Mouse (Mus musculus) C2C12 (cell line): Measurements from ENCODE around the gene Tatdn3. TPM values are rescaled to one million over a fixed set of nuclear protein-coding genes. Genes with fewer than 3 reads are reported as not detected.
"Not testable (repeated sequence)": the region's sequence is repeated elsewhere in the genome, so short reads cannot be mapped to it uniquely, and the experiment has no call there.

ENCODE experiments used
- H3K27me3 ChIP-seq: one replicate; pipeline ENCODE4 v1.6.1; 2011; ENCODE audit not compliant: control insufficient read depth, insufficient read depth, insufficient read length
- H3K36me3 ChIP-seq: one replicate; pipeline ENCODE4 v1.6.1; 2011; ENCODE audit not compliant: control insufficient read depth, insufficient read depth
- H3K4me3 ChIP-seq: one replicate; pipeline ENCODE4 v1.5.1; 2011; ENCODE audit warnings: mild to moderate bottlenecking, control low read depth; ENCODE audit not compliant: poor library complexity, insufficient read depth, severe bottlenecking
- H3K79me2 ChIP-seq: one replicate; pipeline ENCODE4 v1.6.1; 2011; ENCODE audit not compliant: control insufficient read depth, insufficient read depth
- H3K79me3 ChIP-seq: one replicate; pipeline ENCODE4 v1.6.1; 2011; ENCODE audit warnings: low read depth, control low read depth
- H3ac ChIP-seq: one replicate; pipeline ENCODE3; 2011; ENCODE audit warnings: low read depth; ENCODE audit not compliant: control insufficient read depth, insufficient read length
- CEBPB ChIP-seq: IDR thresholded peaks from one replicate; pipeline ENCODE4 v1.6.1; 2011; ENCODE audit warnings: low read depth, mild to moderate bottlenecking, control low read depth, moderate library complexity
- CTCF ChIP-seq: IDR thresholded peaks from one replicate; pipeline ENCODE4 v1.5.1; 2011; ENCODE audit not compliant: control insufficient read depth, insufficient read depth, insufficient read length
- FOSL1 ChIP-seq: IDR thresholded peaks from one replicate; pipeline ENCODE4 v1.8.0; 2011; ENCODE audit warnings: mild to moderate bottlenecking, low read length; ENCODE audit not compliant: poor library complexity, insufficient read depth, severe bottlenecking
- MAX ChIP-seq: IDR thresholded peaks from one replicate; pipeline ENCODE4 v1.6.1; 2011; ENCODE audit warnings: mild to moderate bottlenecking, control low read depth
- MYOD1 ChIP-seq: IDR thresholded peaks from one replicate; pipeline ENCODE4 v1.6.1; 2011; ENCODE audit warnings: low read depth; ENCODE audit not compliant: control insufficient read depth, insufficient read length
- MYOG ChIP-seq: IDR thresholded peaks from one replicate; pipeline ENCODE4 v1.6.1; 2011; ENCODE audit not compliant: control insufficient read depth, insufficient read length; ENCODE audit errors: extremely low read depth
- USF1 ChIP-seq: IDR thresholded peaks from one replicate; pipeline ENCODE4 v1.6.1; 2011; ENCODE audit warnings: low read depth, mild to moderate bottlenecking, control low read depth, moderate library complexity
- polyA plus RNA-seq: library from polyadenylated mRNA; unstranded; fragments of >200 nt; fragmentation: generic; extraction: Trizol; gene quantifications from one replicate; pipeline ENCODE4 v1.2.1, GENCODE M21; 2012; ENCODE audit warnings: missing spikeins

Gene Tatdn3
- polyA plus RNA-seq, 1 experiment = 6.1 TPM

DNA sequence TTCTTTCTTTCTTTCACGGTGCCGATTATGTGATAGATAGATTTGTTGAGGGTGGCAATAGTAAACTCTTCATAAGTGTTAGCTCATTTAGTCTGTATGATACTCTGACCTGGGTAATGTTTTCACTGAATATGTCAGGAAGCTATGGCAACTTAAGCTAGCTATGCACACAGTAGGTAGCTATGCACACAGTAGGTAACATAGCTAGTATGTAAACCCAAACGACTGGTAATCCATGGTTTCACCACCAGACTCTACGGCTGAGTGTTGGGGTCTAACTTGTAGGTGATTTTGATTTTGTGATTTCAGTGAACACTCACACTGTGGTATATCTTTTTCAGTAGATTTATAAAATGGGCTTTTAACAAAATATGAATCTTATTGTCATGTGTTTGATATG lies 24.7 kb downstream of the Tatdn3 start:
- H3K36me3 ChIP-seq = no peaks in the 10 kb centered on the region
- H3K79me2 ChIP-seq = no peaks in the 10 kb centered on the region
- H3K79me3 ChIP-seq = no peaks in the 10 kb centered on the region
- no peak overlapping the region for H3ac ChIP-seq
- TF ChIP-seq CTCF (no peak), CEBPB (no peak), MYOG (no peak), FOSL1 (no peak), USF1 (no peak), MYOD1 (no peak), MAX (no peak)
- no peaks in the 10 kb centered on the region for H3K27me3 ChIP-seq
- no peak overlapping the region for H3K4me3 ChIP-seq

DNA sequence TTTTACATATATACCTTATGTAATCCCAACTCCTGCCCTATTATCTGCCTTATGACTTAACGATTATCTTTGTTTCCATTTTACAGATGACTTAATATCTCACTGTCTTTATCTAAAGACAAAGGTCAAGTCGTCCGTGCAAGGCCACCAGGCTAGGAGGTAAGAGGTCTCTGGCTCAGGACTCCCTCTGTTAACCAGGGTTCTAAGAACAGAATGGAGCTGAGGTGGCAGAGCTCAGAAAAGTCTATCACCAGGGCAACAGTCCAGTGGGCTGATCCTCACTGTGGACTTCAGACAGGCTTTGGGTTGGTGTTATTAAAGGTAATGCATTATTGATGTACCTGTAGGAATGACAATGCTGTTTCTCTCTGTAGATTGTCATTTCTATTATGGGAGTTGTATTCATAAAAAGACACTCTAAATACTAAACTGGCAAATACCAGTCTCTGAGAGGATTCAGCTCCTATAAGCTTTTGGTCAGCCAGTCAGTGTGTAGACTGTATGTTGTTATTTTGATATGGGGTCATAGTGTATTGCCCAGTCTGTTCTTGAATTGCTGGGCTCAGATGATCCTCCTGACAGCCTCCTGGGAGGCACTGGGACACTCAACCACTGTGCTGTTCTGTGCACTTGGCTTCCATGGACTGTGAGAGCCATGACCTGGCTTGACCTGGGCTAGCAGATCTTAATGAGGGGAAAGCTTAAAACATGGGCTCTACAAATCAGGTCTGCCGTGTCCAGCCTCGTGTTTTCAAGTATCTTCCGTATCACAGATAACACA lies 26.0 kb downstream of the Tatdn3 start, which contains the start of gene Spata45:
Gene Spata45 (plus strand): TSS at position 86 of the 781 bp plus-strand sequence.
- Histone ChIP-seq H3K36me3 (no peaks in the 10 kb centered on the region), H3K4me3 (no peak within 1 kb of the TSS), H3K27me3 (no peaks in the 10 kb centered on the region), H3K79me3 (no peaks in the 10 kb centered on the region), H3ac (no peak within 1 kb of the TSS), H3K79me2 (no peaks in the 10 kb centered on the region)
- TF ChIP-seq MYOD1 = no peak

DNA sequence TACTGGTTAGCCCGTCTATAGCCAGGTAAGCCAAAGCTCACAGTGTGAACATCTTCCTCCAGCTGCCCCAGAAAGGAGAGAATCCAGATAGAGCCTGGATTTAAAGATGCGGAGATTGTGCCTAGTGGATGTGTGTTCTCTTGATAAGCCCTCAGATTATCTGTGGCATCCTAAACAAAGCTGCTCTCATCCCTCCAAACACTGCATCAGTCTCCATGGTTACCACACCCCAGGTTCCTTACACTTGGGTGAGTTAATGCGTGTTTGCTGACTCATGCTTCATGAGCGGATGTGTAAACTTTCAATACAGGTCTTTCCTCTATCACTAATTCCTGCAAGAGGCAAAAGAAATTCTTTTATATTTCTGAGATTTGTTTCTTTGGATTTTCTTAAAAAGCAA lies 27.1 kb downstream of the Tatdn3 start:
- no peak for TF ChIP-seq FOSL1
- no peak for TF ChIP-seq CTCF
- no peak for TF ChIP-seq MYOD1
- TF ChIP-seq USF1 = no peak
- TF ChIP-seq MAX = no peak
- no peak for TF ChIP-seq CEBPB
- TF ChIP-seq MYOG = no peak
- no peaks in the 10 kb centered on the region for H3K79me2 ChIP-seq
- H3K79me3 ChIP-seq = no peaks in the 10 kb centered on the region
- H3K27me3 ChIP-seq = no peaks in the 10 kb centered on the region
- H3K4me3 ChIP-seq = no peak overlapping the region
- no peaks in the 10 kb centered on the region for H3K36me3 ChIP-seq
- H3ac ChIP-seq = no peak overlapping the region

DNA sequence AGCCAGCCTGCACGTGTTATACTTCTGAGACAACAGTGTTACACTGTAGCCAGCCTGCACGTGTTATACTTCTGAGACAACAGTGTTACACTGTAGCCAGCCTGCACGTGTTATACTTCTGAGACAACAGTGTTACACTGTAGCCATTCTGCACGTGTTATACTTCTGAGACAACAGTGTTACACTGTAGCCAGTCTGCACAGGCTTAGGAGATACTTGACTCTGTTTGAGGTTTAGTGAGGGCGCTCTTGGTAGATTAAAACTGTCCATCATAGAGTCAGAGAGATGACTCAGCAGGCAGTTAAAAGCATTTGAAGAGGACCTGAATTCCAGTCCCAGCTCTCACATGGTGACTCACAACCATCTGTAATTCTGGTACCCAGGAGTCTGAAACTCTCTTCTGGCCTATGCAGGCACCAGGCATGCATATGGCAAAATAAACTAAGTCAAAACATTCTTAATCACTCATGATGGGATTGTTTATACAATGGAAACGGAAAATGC lies 31.8 kb downstream of the Tatdn3 start:
- not testable (repeated sequence) for H3K36me3 ChIP-seq, H3K79me2 ChIP-seq, H3K79me3 ChIP-seq, H3ac ChIP-seq, H3K27me3 ChIP-seq, H3K4me3 ChIP-seq
- TF ChIP-seq MAX (peak; percentile 51), FOSL1 (peak; percentile 88)

DNA sequence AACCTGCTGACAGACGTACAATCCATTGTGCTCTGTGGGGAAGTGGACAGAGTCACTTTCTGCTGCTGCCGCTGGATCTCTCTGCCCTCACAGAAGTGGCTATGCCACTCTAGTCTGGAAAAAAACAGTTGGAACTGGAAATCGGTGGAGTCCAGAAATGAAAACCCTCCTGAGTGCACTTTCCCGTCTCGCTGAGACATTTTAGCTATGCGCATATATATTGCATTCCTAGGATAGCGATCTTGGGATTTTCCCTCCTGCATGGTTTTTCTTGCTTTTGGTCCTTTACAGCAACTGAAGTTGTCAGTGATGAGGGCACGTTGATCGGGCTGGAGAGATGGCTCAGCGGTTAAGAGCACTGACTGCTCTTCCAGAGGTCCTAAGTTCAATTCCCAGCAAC lies 32.5 kb downstream of the Tatdn3 start:
- Histone ChIP-seq H3ac (no peak overlapping the region), H3K79me3 (peaks cover 4% of the 10 kb centered on the region), H3K79me2 (peaks cover 6% of the 10 kb centered on the region), H3K27me3 (no peaks in the 10 kb centered on the region), H3K36me3 (no peaks in the 10 kb centered on the region), H3K4me3 (no peak overlapping the region)
- no peak for TF ChIP-seq USF1
- no peak for TF ChIP-seq MAX
- TF ChIP-seq MYOG = no peak
- no peak for TF ChIP-seq CEBPB
- no peak for TF ChIP-seq FOSL1
- no peak for TF ChIP-seq MYOD1
- no peak for TF ChIP-seq CTCF

DNA sequence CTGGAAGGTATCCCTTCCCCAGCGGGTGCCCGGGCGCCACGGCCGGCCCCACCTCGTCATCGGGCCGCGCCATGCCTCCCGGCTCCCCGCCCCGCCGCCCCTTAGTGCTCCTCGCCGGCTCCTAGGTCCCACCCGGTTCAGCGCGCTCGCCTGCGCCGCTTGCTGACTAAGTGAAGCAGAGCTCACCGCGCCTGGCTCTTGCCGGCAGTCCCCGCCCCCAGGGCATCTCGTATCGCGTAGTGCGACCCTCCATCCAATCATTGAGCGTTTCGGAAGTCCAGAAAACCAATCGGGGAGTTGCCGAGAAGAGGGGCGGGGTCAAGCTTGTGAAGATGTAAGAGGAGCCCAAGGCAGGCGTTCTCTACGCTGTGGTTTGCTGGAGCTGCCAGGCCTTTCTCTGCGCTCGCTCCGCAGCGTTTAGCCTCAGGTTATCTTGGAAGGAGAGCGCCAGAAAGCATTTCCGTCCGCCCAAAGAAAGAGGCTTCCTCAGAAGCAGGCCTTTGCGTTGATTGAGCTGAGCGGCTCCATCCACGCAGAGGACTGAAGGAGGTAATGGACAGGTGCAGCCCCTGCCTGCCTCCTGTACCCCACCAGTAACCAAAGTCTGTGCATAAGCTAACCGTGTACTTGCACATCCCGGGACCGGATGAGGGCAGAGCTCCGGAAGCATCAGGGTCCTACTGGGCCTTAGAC lies 36.6 kb downstream of the Tatdn3 start, which contains the start of gene Flvcr1:
Gene Flvcr1 (minus strand): TSS at position 138 of the 693 bp plus-strand sequence.
- Histone ChIP-seq H3ac (peak within 1 kb of the TSS; percentile 81), H3K79me3 (peaks cover 23% of the 10 kb centered on the region), H3K36me3 (peaks cover 8% of the 10 kb centered on the region), H3K79me2 (peaks cover 43% of the 10 kb centered on the region), H3K27me3 (no peaks in the 10 kb centered on the region), H3K4me3 (peak within 1 kb of the TSS; percentile 74)
- peak; percentile 1 for TF ChIP-seq CTCF
- TF ChIP-seq MYOD1 = no peak
- no peak for TF ChIP-seq MAX
